Mouse (Mus musculus): ENCODE measurements around the gene Zfp423.

DNA sequence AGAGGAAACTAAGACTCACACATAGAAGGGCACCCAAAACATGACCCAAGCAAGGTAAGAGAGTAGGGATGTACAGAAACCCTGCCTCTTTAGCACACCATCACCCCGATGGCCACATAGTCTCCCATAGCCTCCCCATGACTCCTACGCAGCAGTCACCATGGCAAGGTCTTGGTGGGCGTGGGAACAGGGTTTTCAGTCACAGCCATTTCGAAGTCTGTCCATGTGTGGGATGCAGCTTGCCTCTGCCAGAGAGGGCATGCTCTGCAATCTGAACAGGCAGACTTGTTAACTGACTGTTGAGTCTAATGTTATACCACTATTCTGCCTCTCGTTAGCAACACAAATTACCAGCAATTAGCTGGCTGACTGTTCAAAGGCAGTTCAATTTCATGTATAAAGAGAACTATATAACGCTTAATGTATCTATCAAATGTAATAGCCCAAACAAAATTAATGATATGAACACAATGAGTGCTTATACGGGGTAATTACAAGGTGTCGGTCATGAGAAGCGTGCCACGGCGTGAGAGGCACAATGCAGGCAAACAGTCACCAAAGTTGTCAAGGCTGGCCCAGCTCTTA lies 218.4 kb downstream of the Zfp423 start:
- TF ChIP-seq CTCF (IDR thresholded peaks at IDR 0.05) (no peak), EP300 (IDR thresholded peaks at IDR 0.05) (no peak)

All from lung, postnatal 0 days (tissue).